Mouse (Mus musculus) liver, embryonic 14 days (tissue): ENCODE results near the gene F2r. TPM values are rescaled to one million over a fixed set of nuclear protein-coding genes. Genes with fewer than 3 reads are reported as not detected.

ENCODE experiments used
- polyA plus RNA-seq: library from polyadenylated mRNA; depleted of rRNA; stranded (reverse); fragments of >200 nt; gene quantifications from 2 replicates; pipeline ENCODE4 v1.2.3, GENCODE M21; 2012; rRNA removed

The F2r gene
- 9.9 and 13.7 TPM in 2 replicates for polyA plus RNA-seq

DNA sequence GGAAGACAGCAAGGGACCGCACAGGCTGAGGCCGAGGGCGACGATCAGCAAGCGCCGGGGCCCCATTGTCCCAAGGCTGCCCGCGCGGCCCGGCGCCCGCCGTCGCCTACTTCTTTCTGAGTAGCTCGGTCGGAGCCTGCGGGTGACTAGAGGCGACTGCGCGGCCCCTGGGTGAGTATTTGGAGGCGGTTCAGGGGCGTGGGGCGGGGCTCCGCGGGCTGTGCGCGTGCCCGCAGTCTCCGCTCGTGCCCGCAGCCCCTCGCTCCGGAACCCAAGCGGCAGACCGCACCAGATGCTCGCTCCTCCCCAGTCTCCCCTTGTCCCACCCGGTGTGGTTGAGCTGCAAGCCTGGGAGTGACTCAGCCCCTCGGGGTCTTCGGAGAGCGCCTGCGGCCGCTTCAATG is at the start of gene F2r:
Gene F2r (minus strand): TSS at position 179 of the 404 bp plus-strand sequence.

Other genes starting within 250 kb of the F2r start
- 13.3 and 14.6 TPM in 2 replicates for gene Aggf1, start 243.1 kb downstream of the F2r start, polyA plus RNA-seq
- 0.02 TPM in 1 of 2 replicates, not detected in the other for gene Crhbp, start 173.6 kb downstream of the F2r start, polyA plus RNA-seq
- not detected in 2 replicates for gene S100z, start 139.8 kb downstream of the F2r start, polyA plus RNA-seq
- 0.61 and 0.63 TPM in 2 replicates for gene F2rl1, start 93.3 kb downstream of the F2r start, polyA plus RNA-seq
- 7.2 and 8.3 TPM in 2 replicates for gene F2rl2, start 78.4 kb upstream of the F2r start, polyA plus RNA-seq